2 mouse cellular contexts compared by ENCODE assay signal in genomic region chr7:64125994-64126393, GRCm38 (mm10). TPM values are rescaled to one million over a fixed set of nuclear protein-coding genes. Genes with fewer than 3 reads are reported as not detected.
"Had no signal": no experiment of that assay in that cellular context is flagged by ENCODE, and none has a peak within 500 bp of the region (broad histone marks: within the 10 kb centered on the region; RNA-seq: fewer than 3 reads in every experiment).

No protein-coding gene starts in this region.

RNA-seq across cellular contexts. Expression of gene Trpm1, which starts 27.6 kb away (rescaled TPM):
- polyA plus RNA-seq: neural tube, embryonic 13.5 days; stomach, embryonic 14.5 days had no signal
